Mouse (Mus musculus): ENCODE results near the gene Tmed4. TPM values are rescaled to one million over a fixed set of nuclear protein-coding genes. Genes with fewer than 3 reads are reported as not detected.

The Tmed4 gene
- polyA plus RNA-seq, 1 experiment from 2014 or later = 109 TPM

- Histone ChIP-seq H3K4me2 (ENCODE audit: low read depth, low read length) (no peak overlapping the region), H3K9me3 (ENCODE audit: control insufficient read depth, low read length) (no peaks in the 10 kb centered on the region), H3K27ac (replicated peaks; ENCODE audit: low read depth, low read length) (no peak overlapping the region), H3K9ac (ENCODE audit: low read depth, low read length) (no peak overlapping the region), H3K4me3 (ENCODE audit: low read depth, low read length) (no peak overlapping the region), H3K4me1 (ENCODE audit: control insufficient read depth, insufficient read depth, low read length) (no peaks in the 10 kb centered on the region), H3K27me3 (replicated peaks; ENCODE audit: control insufficient read depth, insufficient read depth, low read length) (no peaks in the 10 kb centered on the region), H3K36me3 (ENCODE audit: control insufficient read depth, insufficient read depth, low read length) (no peaks in the 10 kb centered on the region)
- peak; percentile 8 for DNase-seq (ENCODE audit: low spot score)
- WGBS = 75% methylated on average over 14 of the region's 14 CpGs
- ATAC-seq (ENCODE audit: low read depth) = no peak
Observed at GRCm38 (mm10) chr11:6224541-6225229, 50.0 kb downstream of the Tmed4 start.

GRCm38 (mm10) chr11:6222187-6222586 is 52.5 kb downstream of the Tmed4 start:
- Histone ChIP-seq H3K4me3 (ENCODE audit: low read depth, low read length) (no peak overlapping the region), H3K9me3 (ENCODE audit: control insufficient read depth, low read length) (no peaks in the 10 kb centered on the region), H3K4me1 (ENCODE audit: control insufficient read depth, insufficient read depth, low read length) (no peaks in the 10 kb centered on the region), H3K36me3 (ENCODE audit: control insufficient read depth, insufficient read depth, low read length) (no peaks in the 10 kb centered on the region), H3K27me3 (replicated peaks; ENCODE audit: control insufficient read depth, insufficient read depth, low read length) (no peaks in the 10 kb centered on the region), H3K27ac (replicated peaks; ENCODE audit: low read depth, low read length) (no peak overlapping the region), H3K4me2 (ENCODE audit: low read depth, low read length) (no peak overlapping the region), H3K9ac (ENCODE audit: low read depth, low read length) (no peak overlapping the region)
- ATAC-seq (ENCODE audit: low read depth) = no peak
- no peak for DNase-seq (ENCODE audit: low spot score)
- WGBS = 94% methylated on average over 10 of the region's 10 CpGs

Other genes with a start within 250 kb of the Tmed4 start
- 6.1 and 9.2 TPM in 2 replicates for gene Camk2b, start 208.5 kb downstream of the Tmed4 start, polyA plus RNA-seq (2014; fragmentation: Nextera tagmentation; extraction: Ambion mirVana)
- 0.26 and 0.33 TPM in 2 replicates for gene A730071L15Rik, start 74.8 kb downstream of the Tmed4 start, polyA plus RNA-seq (2014; fragmentation: Nextera tagmentation; extraction: Ambion mirVana)
- gene Nudcd3, start 74.5 kb downstream of the Tmed4 start, polyA plus RNA-seq (2014; fragmentation: Nextera tagmentation; extraction: Ambion mirVana) = 31.5 and 36.0 TPM in 2 replicates
- gene Npc1l1, start 44.7 kb downstream of the Tmed4 start, polyA plus RNA-seq (2014; fragmentation: Nextera tagmentation; extraction: Ambion mirVana) = 0.04 TPM in 1 of 2 replicates, not detected in the other
- gene Ddx56, start 7.1 kb downstream of the Tmed4 start, polyA plus RNA-seq (2014; fragmentation: Nextera tagmentation; extraction: Ambion mirVana) = 79.6 and 89.9 TPM in 2 replicates
- 92.5 and 93.8 TPM in 2 replicates for gene Ogdh, start 16.8 kb upstream of the Tmed4 start, polyA plus RNA-seq (2014; fragmentation: Nextera tagmentation; extraction: Ambion mirVana)
- 11.2 and 12.4 TPM in 2 replicates for gene Zmiz2, start 114.2 kb upstream of the Tmed4 start, polyA plus RNA-seq (2014; fragmentation: Nextera tagmentation; extraction: Ambion mirVana)
- gene Ppia, start 140.6 kb upstream of the Tmed4 start, polyA plus RNA-seq (2014; fragmentation: Nextera tagmentation; extraction: Ambion mirVana) = 4,672 and 4,857 TPM in 2 replicates
- gene H2afv, start 169.6 kb upstream of the Tmed4 start, polyA plus RNA-seq (2014; fragmentation: Nextera tagmentation; extraction: Ambion mirVana) = 428 and 463 TPM in 2 replicates
- gene Purb, start 201.0 kb upstream of the Tmed4 start, polyA plus RNA-seq (2014; fragmentation: Nextera tagmentation; extraction: Ambion mirVana) = 28.8 and 29.2 TPM in 2 replicates
- 2.1 and 2.4 TPM in 2 replicates for gene Myo1g, start 246.1 kb upstream of the Tmed4 start, polyA plus RNA-seq (2014; fragmentation: Nextera tagmentation; extraction: Ambion mirVana)